20 mouse cellular contexts compared by ENCODE assay signal in the genomic region with DNA sequence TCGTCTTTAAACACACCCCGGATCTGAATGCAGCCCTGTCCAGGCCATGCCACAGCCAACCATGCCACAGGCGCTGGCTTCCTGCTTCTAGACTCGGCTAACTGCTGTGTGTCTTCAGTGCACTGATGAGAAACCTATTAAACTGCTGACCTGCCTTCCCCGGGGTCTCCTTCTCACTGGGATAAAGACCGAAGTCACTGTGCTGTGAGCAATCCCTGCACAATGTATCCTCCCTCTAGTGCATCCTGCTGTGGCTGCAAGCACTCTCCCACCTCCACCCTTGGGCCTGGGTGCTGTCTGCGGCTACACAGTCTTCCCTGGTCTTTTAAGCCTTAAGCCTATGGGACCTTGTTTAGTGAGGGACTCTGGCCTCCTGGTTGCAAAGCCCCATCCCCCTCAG. TPM values are rescaled to one million over a fixed set of nuclear protein-coding genes. Genes with fewer than 3 reads are reported as not detected.
DNase-seq lines count a peak whose midpoint lies in the region; ATAC-seq lines count a peak whose summit lies in the region.
"Had no signal": no experiment of that assay in that cellular context is flagged by ENCODE, and none has a peak within 500 bp of the region (broad histone marks: within the 10 kb centered on the region; RNA-seq: fewer than 3 reads in every experiment).

No protein-coding gene starts in this region.

- no peak overlapping the region for H3K4me2 ChIP-seq in heart, embryonic 12.5 days
- no peak overlapping the region for H3K4me2 ChIP-seq in kidney, embryonic 16.5 days (replicated peaks; ENCODE audit: low read depth, low read length)
- H3K4me2 ChIP-seq in limb, embryonic 13.5 days (replicated peaks) = no peak overlapping the region
- H3K4me2 ChIP-seq: liver, embryonic 12.5 days; midbrain, embryonic 15.5 days; stomach, embryonic 15.5 days had no signal

- H3K9ac ChIP-seq in heart, embryonic 12.5 days = 0 out of 2 replicates have a peak overlapping the region, but pooled peaks have one; percentile 6
- H3K9ac ChIP-seq in kidney, embryonic 16.5 days (replicated peaks; ENCODE audit: low read length) = 0 out of 2 replicates have a peak overlapping the region, but pooled peaks have one; percentile 25
- no peak overlapping the region for H3K9ac ChIP-seq in limb, embryonic 13.5 days
- H3K9ac ChIP-seq: liver, embryonic 12.5 days; midbrain, embryonic 15.5 days; stomach, embryonic 15.5 days had no signal

- H3K4me3 ChIP-seq in heart, embryonic 12.5 days = no peak overlapping the region
- no peak overlapping the region for H3K4me3 ChIP-seq in kidney, embryonic 16.5 days (ENCODE audit: low read length)
- H3K4me3 ChIP-seq in embryonic facial prominence, embryonic 10.5 days = no peak overlapping the region
- H3K4me3 ChIP-seq in limb, embryonic 13.5 days = no peak overlapping the region
- H3K4me3 ChIP-seq: erythroblast, embryonic 14.5 days; hindbrain, embryonic 10.5 days; left cerebral cortex, adult 2 months; liver, embryonic 12.5 days; midbrain, embryonic 15.5 days; stomach, embryonic 15.5 days had no signal

- WGBS in heart, embryonic 12.5 days = 75% methylated on average over 7 of the region's 7 CpGs
- WGBS in kidney, embryonic 16.5 days = 40% methylated on average over 7 of the region's 7 CpGs
- whole genome bisulfite sequencing in embryonic facial prominence, embryonic 10.5 days = 57% methylated on average over 7 of the region's 7 CpGs
- WGBS in limb, embryonic 13.5 days = 64% methylated on average over 7 of the region's 7 CpGs

- no peaks in the 10 kb centered on the region for H3K9me3 ChIP-seq in heart, embryonic 12.5 days (replicated peaks)
- H3K9me3 ChIP-seq in kidney, embryonic 16.5 days (ENCODE audit: low read length) = no peaks in the 10 kb centered on the region
- no peaks in the 10 kb centered on the region for H3K9me3 ChIP-seq in embryonic facial prominence, embryonic 10.5 days
- no peaks in the 10 kb centered on the region for H3K9me3 ChIP-seq in limb, embryonic 13.5 days
- H3K9me3 ChIP-seq: hindbrain, embryonic 10.5 days; liver, embryonic 12.5 days; midbrain, embryonic 15.5 days; stomach, embryonic 15.5 days had no signal

- ATAC-seq in heart, embryonic 12.5 days (ENCODE audit: insufficient number of reproducible peaks, low FRiP score) = no peak
- peak; percentile 60 for ATAC-seq in kidney, embryonic 16.5 days (ENCODE audit: low FRiP score, low TSS enrichment)
- ATAC-seq in limb, embryonic 13.5 days (ENCODE audit: low FRiP score, low read depth) = no peak
- ATAC-seq: forebrain, embryonic 14.5 days; inflammation-experienced regulatory T-cells, adult 6 months; liver, embryonic 12.5 days had no signal

- no peak for DNase-seq in heart, adult 8-10 months (ENCODE audit: low spot score)
- DNase-seq in kidney, postnatal 25 days = no peak
- DNase-seq in embryonic facial prominence, embryonic 10.5 days (ENCODE audit: low spot score) = no peak
- no peak for DNase-seq in right cerebral cortex, postnatal 25 days
- DNase-seq: cerebellum, adult 2 months; cerebellum, postnatal 36 days; kidney, postnatal 14 days; lung, adult 2 months had no signal

- H3K36me3 ChIP-seq in heart, embryonic 12.5 days = no peaks in the 10 kb centered on the region
- 0 out of 2 replicates have a peak, but pooled peaks cover 5% of the 10 kb centered on the region for H3K36me3 ChIP-seq in kidney, embryonic 16.5 days (ENCODE audit: insufficient read depth, low read length)
- no peaks in the 10 kb centered on the region for H3K36me3 ChIP-seq in embryonic facial prominence, embryonic 10.5 days (replicated peaks)
- no peaks in the 10 kb centered on the region for H3K36me3 ChIP-seq in limb, embryonic 13.5 days
- H3K36me3 ChIP-seq: hindbrain, embryonic 10.5 days; liver, embryonic 12.5 days; midbrain, embryonic 15.5 days; stomach, embryonic 15.5 days had no signal

- H3K27ac ChIP-seq in heart, embryonic 12.5 days (ENCODE audit: poor library complexity, severe bottlenecking) = no peak overlapping the region
- peak overlapping the region; percentile 31 for H3K27ac ChIP-seq in kidney, embryonic 16.5 days (ENCODE audit: low read length)
- H3K27ac ChIP-seq in embryonic facial prominence, embryonic 10.5 days (replicated peaks) = 0 out of 2 replicates have a peak overlapping the region, but pooled peaks have one; percentile 40
- H3K27ac ChIP-seq in limb, embryonic 13.5 days = peak overlapping the region; percentile 16; the same call in 1 of the 2 replicates
- H3K27ac ChIP-seq: left cerebral cortex, adult 2 months; liver, embryonic 12.5 days; midbrain, embryonic 15.5 days had no signal

- no peaks in the 10 kb centered on the region for H3K27me3 ChIP-seq in heart, embryonic 12.5 days (replicated peaks)
- H3K27me3 ChIP-seq in kidney, embryonic 16.5 days (ENCODE audit: insufficient read depth, low read length) = no peaks in the 10 kb centered on the region
- no peaks in the 10 kb centered on the region for H3K27me3 ChIP-seq in embryonic facial prominence, embryonic 10.5 days (replicated peaks; ENCODE audit: low read depth, poor library complexity, severe bottlenecking)
- H3K27me3 ChIP-seq in limb, embryonic 13.5 days = no peaks in the 10 kb centered on the region
- H3K27me3 ChIP-seq: CH12.LX; liver, embryonic 12.5 days; midbrain, embryonic 15.5 days; stomach, embryonic 15.5 days had no signal

- H3K4me1 ChIP-seq in heart, embryonic 12.5 days (replicated peaks) = peaks cover 47% of the 10 kb centered on the region
- peaks cover 22% of the 10 kb centered on the region for H3K4me1 ChIP-seq in kidney, embryonic 16.5 days (ENCODE audit: insufficient read depth, low read length)
- peaks cover 29% of the 10 kb centered on the region for H3K4me1 ChIP-seq in embryonic facial prominence, embryonic 10.5 days
- peaks cover 30% of the 10 kb centered on the region for H3K4me1 ChIP-seq in limb, embryonic 13.5 days

RNA-seq across cellular contexts. Expression of a gene that starts 50.7 kb away (rescaled TPM):
- polyA plus RNA-seq in heart, embryonic 12.5 days (2016; fragmentation: Nextera tagmentation; extraction: Ambion mirVana) = 51.3 and 55.2 TPM in 2 replicates
- 100 to 1,000 TPM; 149 to 181 (median 160) TPM for total RNA-seq in heart, adult 8-10 months (2022)
- 64.1 and 68.0 TPM in 2 replicates for polyA plus RNA-seq in kidney, embryonic 16.5 days (2015; fragmentation: Nextera tagmentation; extraction: Ambion mirVana)
- polyA plus RNA-seq in embryonic facial prominence, embryonic 10.5 days (2016; fragmentation: Nextera tagmentation; extraction: Ambion mirVana) = 30.7 and 32.9 TPM in 2 replicates
- polyA plus RNA-seq in limb, embryonic 13.5 days (2015; fragmentation: Nextera tagmentation; extraction: Ambion mirVana) = 39.9 and 42.0 TPM in 2 replicates
